Mouse (Mus musculus) 416B (cell line): Measurements from ENCODE around the gene Gm3383.
"Not testable (repeated sequence)": the region's sequence is repeated elsewhere in the genome, so short reads cannot be mapped to it uniquely, and the experiment has no call there.

Experiments used
- DNase-seq: peaks from one replicate; pipeline ENCODE4 v3.0.0; 2011; ENCODE audit warnings: low read depth

Gene Gm3383

GRCm38 (mm10) chr14:5807882-5808281, at the start of gene Gm3383:
Gm3383 (minus strand) TSS chr14:5807982.
- DNase-seq = not testable (repeated sequence)

DNA sequence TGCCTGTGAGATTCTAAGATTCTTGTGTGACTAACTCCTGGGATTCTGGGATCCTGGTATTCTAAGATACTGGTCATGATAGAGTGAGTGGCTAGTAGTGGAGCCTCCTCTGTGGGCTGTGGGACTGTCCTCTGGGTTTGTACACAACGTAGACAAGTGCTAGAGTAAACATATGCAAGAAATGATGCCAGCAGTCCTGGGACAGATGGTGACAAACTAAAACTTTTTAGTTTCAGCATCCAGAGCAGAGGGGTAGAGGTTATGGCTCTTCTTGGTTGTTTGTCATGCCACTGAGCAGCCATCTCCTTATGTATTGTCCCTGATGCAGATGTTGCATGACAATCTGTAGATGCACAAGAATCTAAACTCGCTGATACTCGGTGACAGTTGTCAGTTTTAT, 48.1 kb upstream of the Gm3383 start:
- not testable (repeated sequence) for DNase-seq

DNA sequence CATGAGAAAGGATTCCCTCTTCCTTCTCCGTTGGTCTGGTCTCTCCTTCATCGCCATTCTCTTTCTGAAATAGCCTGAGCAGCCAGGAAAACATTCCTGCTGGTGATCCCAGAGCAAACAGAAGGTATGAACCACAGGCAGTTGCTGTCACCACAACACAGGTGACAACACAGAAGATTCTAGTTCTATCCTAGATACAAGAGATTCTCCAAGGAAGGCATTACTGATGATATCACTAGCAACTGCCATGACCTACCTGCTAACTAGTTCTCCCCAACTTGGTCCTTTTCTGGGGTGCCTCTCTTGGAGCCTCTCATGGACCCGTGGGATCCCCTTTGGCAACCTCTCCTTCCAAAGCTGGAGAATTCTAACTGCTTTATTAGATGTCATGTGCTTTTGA, 22.4 kb upstream of the Gm3383 start, which contains the start of gene Gm3424:
Gm3424 (minus strand) TSS at position 101 of the 400 bp plus-strand sequence.
- not testable (repeated sequence) for DNase-seq

GRCm38 (mm10) chr14:5812699-5813356, 5.0 kb upstream of the Gm3383 start:
- not testable (repeated sequence) for DNase-seq

DNA sequence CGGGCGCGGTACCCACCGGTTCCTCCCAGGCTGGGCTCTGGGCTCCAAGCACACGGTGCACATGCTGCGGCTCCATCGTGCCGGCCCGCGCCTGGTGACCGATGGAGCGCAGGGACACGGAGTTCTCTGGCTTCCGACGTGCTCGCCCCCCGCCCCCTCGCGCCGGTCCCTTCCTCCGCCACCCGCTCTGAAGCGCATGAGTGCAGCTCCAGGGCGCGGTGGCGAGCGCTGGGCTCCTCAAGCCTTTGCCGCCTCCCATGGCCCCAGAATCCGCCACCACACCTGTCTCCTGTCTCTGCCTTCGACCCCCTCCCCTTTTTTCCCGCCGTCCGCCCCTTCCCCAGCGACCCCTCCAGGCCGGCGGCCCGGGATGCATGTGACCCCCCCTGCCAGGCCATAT, 66.3 kb downstream of the Gm3383 start, which contains the start of gene Gm3373:
Gm3373 (minus strand) TSS at position 101 of the 400 bp plus-strand sequence.
- not testable (repeated sequence) for DNase-seq

DNA sequence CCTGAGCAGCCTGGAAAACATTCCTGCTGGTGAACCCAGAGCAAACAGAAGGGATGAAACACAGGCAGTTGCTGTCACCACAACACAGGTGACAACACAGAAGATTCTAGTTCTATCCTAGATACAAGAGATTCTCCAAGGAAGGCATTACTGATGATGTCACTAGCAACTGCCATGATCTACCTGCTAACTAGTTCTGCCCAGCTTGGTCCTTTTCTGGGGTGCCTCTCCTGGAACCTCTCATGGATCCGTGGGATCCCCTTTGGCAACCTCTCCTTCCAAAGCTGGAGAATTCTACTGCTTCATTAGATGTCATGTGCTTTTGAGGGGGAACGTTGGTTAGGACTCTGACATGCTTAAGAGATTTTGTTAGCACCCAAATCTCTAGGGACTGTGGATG, 120.4 kb downstream of the Gm3383 start, which contains the start of gene Gm9603:
Gm9603 (minus strand) TSS at position 101 of the 400 bp plus-strand sequence.
- DNase-seq = not testable (repeated sequence)

DNA sequence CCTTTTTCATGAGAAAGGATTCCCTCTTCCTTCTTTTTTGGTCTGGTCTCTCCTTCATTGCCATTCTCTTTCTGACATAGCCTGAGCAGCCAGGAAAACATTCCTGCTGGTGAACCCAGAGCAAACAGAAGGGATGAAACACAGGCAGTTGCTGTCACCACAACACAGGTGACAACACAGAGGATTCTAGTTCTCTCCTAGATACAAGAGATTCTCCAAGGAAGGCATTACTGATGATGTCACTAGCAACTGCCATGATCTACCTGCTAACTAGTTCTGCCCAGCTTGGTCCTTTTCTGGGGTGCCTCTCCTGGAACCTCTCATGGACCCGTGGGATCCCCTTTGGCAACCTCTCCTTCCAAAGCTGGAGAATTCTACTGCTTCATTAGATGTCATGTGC, 174.9 kb downstream of the Gm3383 start, which contains the start of gene Gm8265:
Gm8265 (minus strand) TSS at position 101 of the 400 bp plus-strand sequence.
- DNase-seq = not testable (repeated sequence)
